Mouse (Mus musculus) monocyte, adult 2 months (primary cell): ENCODE measurements around the gene Fam169a.
"Not testable (repeated sequence)": the region's sequence is repeated elsewhere in the genome, so short reads cannot be mapped to it uniquely, and the experiment has no call there.

Experiments used
- DNase-seq, 2 experiments: peaks; one replicate each; pipeline ENCODE4 v3.0.0; 2022; ENCODE audit warnings: low spot score in 2 of 2, low read depth in 1 of 2

The Fam169a gene

DNA sequence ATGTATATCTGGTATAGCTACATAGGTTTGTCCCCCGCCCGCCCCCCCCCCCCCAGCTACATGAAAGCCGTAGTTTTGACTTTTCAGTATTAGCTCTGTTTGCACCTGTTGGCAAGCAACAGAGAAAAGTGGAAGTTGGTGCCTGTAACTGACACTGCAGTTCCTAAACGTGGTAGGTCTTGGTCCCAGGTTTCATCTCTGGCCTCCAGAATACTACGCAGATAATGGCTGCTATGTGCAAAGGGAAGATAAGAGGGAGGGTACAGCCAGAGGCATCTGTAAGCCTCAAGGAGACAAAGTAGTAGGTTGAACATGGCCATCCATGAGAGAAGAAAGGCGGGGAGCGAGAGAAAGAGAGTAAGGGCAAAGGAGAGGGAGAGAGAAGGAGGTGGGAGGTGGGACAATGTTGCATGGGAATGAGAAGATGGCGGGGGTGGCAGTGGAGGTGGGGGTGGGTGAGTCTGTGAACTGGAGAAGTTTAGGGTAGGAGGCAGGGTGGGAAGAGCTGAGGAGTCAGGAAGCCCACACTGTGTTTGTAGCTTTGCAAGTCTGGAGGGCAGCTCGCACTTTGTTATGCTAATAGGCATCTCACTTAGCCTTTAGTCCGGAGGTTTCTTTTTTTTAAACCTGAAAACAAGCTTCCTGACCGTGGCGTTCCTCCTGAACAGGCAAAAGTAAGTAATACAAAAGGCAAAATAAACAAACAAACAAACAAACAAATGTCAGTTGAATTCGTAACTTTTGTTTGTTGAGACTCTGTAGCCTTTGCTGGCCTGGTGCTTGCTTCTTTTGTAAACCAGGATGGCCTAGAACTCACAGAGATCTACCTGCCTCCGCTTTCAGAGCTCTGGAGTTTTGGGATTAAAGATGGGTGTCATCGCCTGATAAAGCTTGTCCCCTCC is at the start of gene Fam169a:
Gene Fam169a (plus strand): TSS at position 638 of the 902 bp plus-strand sequence.
- DNase-seq: no peak

DNA sequence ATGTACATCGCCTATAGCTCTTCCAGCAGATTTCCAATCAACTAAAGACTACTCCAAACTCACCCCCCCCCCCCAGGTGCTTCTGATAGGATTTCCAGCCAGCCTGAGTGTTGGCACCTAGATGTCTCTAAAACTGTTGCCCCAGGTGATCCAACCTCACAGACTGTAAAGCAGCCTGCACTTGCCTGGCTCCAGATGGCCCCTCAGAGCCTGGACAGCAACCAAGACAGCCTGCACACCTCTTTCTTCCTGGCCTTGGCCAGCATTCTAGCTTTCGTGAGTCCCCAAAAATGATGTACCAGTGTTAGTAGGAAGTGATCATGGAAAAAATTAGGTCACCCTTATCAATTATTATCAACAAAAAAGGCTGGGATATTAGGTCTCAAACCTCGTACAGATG is 49.4 kb upstream of the Fam169a start:
- DNase-seq: no peak

GRCm38 (mm10) chr13:97020122-97020521 is 47.0 kb upstream of the Fam169a start:
- DNase-seq: no peak

GRCm38 (mm10) chr13:97021906-97022305 is 45.2 kb upstream of the Fam169a start:
- no peak for DNase-seq

GRCm38 (mm10) chr13:97030075-97030474 is 37.0 kb upstream of the Fam169a start:
- DNase-seq: no peak

- no peak for DNase-seq
Measured at GRCm38 (mm10) chr13:97034262-97034661, 32.8 kb upstream of the Fam169a start, which contains the start of gene 1700029F12Rik. TSS of gene 1700029F12Rik (minus strand) at chr13:97034362.

DNA sequence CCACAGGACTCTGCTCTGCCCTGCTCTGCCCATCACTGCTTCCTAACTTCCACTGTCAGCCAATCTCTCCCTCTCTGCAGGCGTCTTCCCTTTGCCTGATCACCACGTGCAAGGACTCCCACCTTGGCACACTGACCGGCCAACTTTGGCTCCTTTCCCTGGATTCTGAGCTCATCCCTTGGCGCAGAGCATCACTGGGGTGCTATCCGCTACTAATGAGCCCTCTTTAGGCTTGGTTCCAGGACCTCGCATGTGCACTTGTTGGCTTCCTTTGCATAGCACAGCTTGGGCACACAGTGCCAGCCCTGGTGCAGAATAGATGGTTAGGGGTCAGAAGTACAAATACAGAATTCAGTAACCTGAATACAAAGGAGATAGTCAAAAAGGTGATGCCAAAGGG is 15.9 kb upstream of the Fam169a start:
- no peak for DNase-seq

- no peak for DNase-seq
Measured at GRCm38 (mm10) chr13:97052667-97053066, 14.4 kb upstream of the Fam169a start.

GRCm38 (mm10) chr13:97053844-97054243 is 13.2 kb upstream of the Fam169a start:
- no peak for DNase-seq

DNA sequence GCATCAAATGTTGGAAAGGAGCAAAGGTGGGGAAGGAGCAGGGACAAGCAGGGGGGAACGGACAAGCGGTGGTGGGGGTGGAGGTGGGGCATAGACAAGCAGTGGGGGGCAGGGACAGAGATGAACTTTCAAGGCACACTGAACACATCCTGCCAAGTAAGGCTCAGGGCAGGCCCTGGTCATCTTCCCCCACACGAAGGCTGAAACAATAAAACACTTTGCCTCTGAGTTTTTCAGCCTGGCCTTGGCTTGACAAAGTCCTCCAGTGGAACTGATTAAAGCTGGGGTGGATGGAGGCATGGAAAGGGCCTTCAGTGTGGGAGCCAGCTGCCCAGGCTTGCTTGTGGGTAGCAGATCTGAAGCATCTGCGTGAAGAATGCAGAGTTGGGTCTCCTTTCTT is 9.3 kb upstream of the Fam169a start:
- DNase-seq: no peak

DNA sequence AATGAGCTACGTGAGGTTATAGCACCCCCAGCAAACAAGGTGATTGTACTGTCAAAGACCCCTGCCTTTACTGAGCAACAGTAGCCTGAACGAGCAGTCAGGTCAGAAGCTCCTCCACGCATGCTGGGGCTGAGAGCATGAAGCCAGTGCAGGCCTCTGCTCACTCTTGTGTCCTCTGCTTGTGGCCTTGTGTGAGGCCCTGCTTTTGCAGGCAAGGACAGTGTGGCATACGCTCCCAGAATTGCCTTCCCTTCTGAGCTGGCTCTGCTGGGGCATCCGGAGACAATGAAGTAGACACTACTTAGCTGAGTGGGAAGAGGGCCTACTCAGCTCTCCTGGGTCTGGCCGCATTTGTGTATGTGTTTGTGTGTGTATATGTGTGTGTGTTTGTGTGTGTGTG is 7.3 kb upstream of the Fam169a start:
- DNase-seq: no peak

GRCm38 (mm10) chr13:97060331-97060730 is 6.8 kb upstream of the Fam169a start:
- no peak for DNase-seq

GRCm38 (mm10) chr13:97062151-97062550 is 4.9 kb upstream of the Fam169a start:
- no peak for DNase-seq

- no peak for DNase-seq
Measured at GRCm38 (mm10) chr13:97063431-97063830, 3.7 kb upstream of the Fam169a start.

DNA sequence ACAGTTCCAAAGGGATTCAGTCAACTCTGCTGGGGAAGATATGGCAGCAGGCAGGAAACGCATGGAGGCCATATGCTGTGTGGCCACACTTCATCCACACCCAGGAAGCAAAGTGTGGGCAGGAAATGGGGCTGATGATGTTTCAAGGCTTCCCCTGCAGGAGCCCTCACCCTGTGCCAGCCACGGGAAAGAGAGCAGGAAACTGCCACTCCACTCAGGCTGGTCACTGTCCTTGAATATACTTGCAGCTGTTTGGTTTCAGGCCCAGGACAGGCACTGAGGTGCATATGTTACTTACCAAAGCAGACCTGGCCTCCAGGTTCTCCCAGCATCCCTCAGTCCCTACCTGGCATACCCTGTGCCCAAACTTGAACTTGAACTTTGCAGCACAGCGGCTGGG is 2.7 kb upstream of the Fam169a start:
- DNase-seq: no peak

GRCm38 (mm10) chr13:97064844-97065621 is 2.1 kb upstream of the Fam169a start:
- not testable (repeated sequence) for DNase-seq

DNA sequence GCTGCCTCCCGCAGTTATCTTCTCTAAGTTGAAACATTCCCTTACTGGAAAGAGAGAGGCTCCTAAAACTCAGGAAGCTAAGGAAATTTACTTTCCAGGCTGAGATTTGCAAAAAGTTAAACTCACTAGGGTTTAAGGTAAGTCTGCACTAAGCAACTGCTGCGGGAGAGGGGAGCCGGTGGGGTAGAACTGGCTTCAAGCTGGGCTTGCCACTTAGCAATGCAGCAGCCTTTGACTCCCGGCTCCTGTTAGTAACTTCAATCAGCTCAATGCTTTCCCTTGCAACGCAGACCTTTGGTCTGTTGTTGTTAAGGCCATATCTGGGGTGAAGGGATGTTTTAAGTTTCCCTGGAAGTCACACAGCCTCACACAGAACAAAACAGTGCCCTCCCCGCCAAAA is 605 bp downstream of the Fam169a start:
- no peak for DNase-seq

DNA sequence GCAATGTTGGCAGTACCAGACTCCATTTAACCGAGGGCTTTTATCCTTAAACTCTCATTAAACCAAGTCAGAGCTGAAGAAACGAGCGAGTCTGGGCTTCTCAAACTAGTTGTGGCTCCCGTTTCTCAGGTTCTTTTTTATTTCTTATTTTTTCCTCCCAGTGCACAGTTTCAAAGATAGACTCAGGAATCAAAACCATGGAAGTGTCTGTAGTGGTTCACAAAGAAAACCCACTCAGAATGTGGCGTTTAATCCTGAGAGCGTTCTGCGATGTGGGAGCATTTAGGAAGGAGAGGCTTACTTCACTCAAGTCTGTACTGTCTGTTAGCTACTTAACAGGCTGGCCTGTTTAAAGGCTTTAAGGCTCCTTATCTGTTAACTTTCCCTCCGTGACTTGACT is 1.1 kb downstream of the Fam169a start:
- DNase-seq: no peak

GRCm38 (mm10) chr13:97070931-97071625 is 4.0 kb downstream of the Fam169a start:
- no peak for DNase-seq

DNA sequence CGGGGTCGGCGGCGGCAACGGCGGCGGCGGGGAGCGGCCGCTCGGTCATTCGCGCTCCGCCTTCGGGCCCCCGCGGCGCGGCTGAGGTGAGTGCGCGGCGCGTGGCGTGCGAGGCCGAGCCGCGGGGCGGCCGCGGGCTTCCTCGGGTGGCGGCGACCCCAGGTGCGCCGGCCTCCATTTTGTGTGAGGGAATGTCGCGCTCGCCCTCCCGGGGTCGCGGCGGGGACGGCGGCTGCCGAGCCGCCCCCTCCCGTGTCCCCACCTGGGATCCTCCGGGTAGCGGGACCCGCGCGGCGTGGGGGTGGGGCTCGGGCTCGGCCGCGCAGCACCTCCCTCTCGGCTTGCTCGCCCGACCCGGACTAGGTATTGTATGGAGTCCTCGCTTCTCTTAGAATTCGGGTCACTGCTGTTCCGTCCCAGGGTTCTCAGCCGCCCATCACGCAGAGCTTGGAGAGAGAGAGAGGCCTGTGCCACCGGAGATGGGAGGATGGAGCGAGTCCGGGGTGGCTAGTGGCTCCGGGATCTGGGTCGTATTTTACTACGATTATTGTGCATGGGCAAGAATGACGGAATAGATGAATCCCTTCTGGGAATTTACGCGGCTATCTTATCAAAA is 4.6 kb downstream of the Fam169a start:
- no peak for DNase-seq

- no peak for DNase-seq
Measured at GRCm38 (mm10) chr13:97073497-97073896, 6.4 kb downstream of the Fam169a start.
